Mouse (Mus musculus) mesoderm, embryonic 11.5 days (tissue): ENCODE results near the gene Gm10447.
A peak's percentile ranks its signal among the peaks of the same experiment; 100 is the strongest.
"Not testable (repeated sequence)": the region's sequence is repeated elsewhere in the genome, so short reads cannot be mapped to it uniquely, and the experiment has no call there.

Experiments
- DNase-seq: peaks from one replicate; pipeline ENCODE4 v3.0.0-alpha.2; 2012; ENCODE audit warnings: low read depth, low spot score

Gene Gm10447

GRCm38 (mm10) chr11:53443861-53444260 is 13.0 kb downstream of the Gm10447 start:
- no peak for DNase-seq

GRCm38 (mm10) chr11:53441921-53442320 is 15.0 kb downstream of the Gm10447 start:
- no peak for DNase-seq

GRCm38 (mm10) chr11:53436338-53436737 is 20.6 kb downstream of the Gm10447 start:
- no peak for DNase-seq

- no peak for DNase-seq
Observed at GRCm38 (mm10) chr11:53435504-53435903, 21.4 kb downstream of the Gm10447 start.

- no peak for DNase-seq
Observed at GRCm38 (mm10) chr11:53433057-53433456, 23.9 kb downstream of the Gm10447 start.

GRCm38 (mm10) chr11:53431347-53432056 is 25.4 kb downstream of the Gm10447 start:
- no peak for DNase-seq

- DNase-seq = peak; percentile 99
Observed at GRCm38 (mm10) chr11:53430670-53431346, 26.1 kb downstream of the Gm10447 start, which contains the start of the genes Uqcrq and Gdf9. Uqcrq (minus strand) TSS chr11:53430831. Gdf9 (plus strand) TSS chr11:53431023.

GRCm38 (mm10) chr11:53430300-53430669 is 26.6 kb downstream of the Gm10447 start:
- no peak for DNase-seq

- no peak for DNase-seq
Observed at GRCm38 (mm10) chr11:53429182-53429581, 27.7 kb downstream of the Gm10447 start.

GRCm38 (mm10) chr11:53428716-53429057 is 28.2 kb downstream of the Gm10447 start:
- DNase-seq = no peak

- no peak for DNase-seq
Observed at GRCm38 (mm10) chr11:53427993-53428715, 28.8 kb downstream of the Gm10447 start.

GRCm38 (mm10) chr11:53426914-53427313 is 30.0 kb downstream of the Gm10447 start:
- not testable (repeated sequence) for DNase-seq

- no peak for DNase-seq
Observed at GRCm38 (mm10) chr11:53425711-53426255, 31.1 kb downstream of the Gm10447 start.

GRCm38 (mm10) chr11:53425251-53425650 is 31.7 kb downstream of the Gm10447 start:
- no peak for DNase-seq

- no peak for DNase-seq
Observed at GRCm38 (mm10) chr11:53424826-53425225, 32.1 kb downstream of the Gm10447 start.

GRCm38 (mm10) chr11:53423036-53423435 is 33.9 kb downstream of the Gm10447 start, which contains the start of gene Leap2:
Leap2 (minus strand) TSS chr11:53423170.
- no peak for DNase-seq

- DNase-seq = no peak
Observed at GRCm38 (mm10) chr11:53418048-53418447, 38.9 kb downstream of the Gm10447 start.

GRCm38 (mm10) chr11:53413871-53414270 is 43.0 kb downstream of the Gm10447 start:
- no peak for DNase-seq

- DNase-seq = peak; percentile 28
Observed at GRCm38 (mm10) chr11:53411738-53412137, 45.2 kb downstream of the Gm10447 start.
